Mouse (Mus musculus) ES-Bruce4 (cell line): Measurements from ENCODE around the gene Palmd.

Experiments
- CTCF ChIP-seq: IDR thresholded peaks from one replicate; pipeline ENCODE4 v1.8.1; 2011; ENCODE audit warnings: low read depth, low read length
- EP300 ChIP-seq: IDR thresholded peaks from 2 replicates; pipeline ENCODE4 v1.6.1; 2011; ENCODE audit warnings: low read depth, low read length; ENCODE audit not compliant: insufficient read depth

DNA sequence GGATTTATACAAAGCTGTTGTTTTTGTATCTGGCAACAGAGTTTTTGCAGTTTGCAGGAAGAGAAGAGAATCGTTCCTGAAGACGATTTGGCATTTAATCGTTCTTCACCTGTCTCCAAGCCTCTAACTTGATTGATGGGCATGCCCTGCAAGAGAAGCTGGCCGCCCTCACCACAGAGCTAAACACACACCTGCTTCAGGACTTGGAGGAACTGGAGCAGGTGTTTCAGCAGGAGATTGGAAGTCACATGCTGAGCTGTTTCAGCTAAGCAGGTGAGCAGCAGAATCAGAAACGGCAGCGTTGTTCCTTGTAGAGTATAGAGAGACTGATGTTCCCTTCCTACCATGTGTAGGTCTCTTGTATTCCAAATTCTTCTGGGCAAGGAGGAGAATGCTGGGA is 41.4 kb upstream of the Palmd start:
- TF ChIP-seq CTCF, result no peak
- TF ChIP-seq EP300, result no peak
